Mouse (Mus musculus) heart, postnatal 0 days (tissue): ENCODE results near the gene Cnih3. TPM values are rescaled to one million over a fixed set of nuclear protein-coding genes. Genes with fewer than 3 reads are reported as not detected.

Source experiments
- ATAC-seq: fragments of 200-750 bp; cut with Nextera tagmentation; 2 replicates; pipeline ENCODE4 v1.8.0; 2017; ENCODE audit warnings: low read depth, moderate number of reproducible peaks, moderate library complexity; ENCODE audit not compliant: insufficient read depth
- DNase-seq: peaks from one replicate; pipeline ENCODE4 v3.0.0-alpha.2; 2016; ENCODE audit warnings: low spot score
- H3K27ac ChIP-seq: fragments of 300-500 bp; sonication (generic); 2 replicates; pipeline ENCODE4 v1.5.1; 2014; ENCODE audit warnings: low read depth, mild to moderate bottlenecking
- H3K27me3 ChIP-seq: fragments of 300-500 bp; sonication (generic); 2 replicates; pipeline ENCODE4 v1.6.1; 2014; ENCODE audit warnings: low read length, mixed read lengths; ENCODE audit not compliant: control insufficient read depth, insufficient read depth
- H3K36me3 ChIP-seq: fragments of 300-500 bp; sonication (generic); replicated peaks from 2 replicates; pipeline ENCODE4 v1.6.1; 2014; ENCODE audit warnings: low read length, mixed read lengths; ENCODE audit not compliant: control insufficient read depth, insufficient read depth
- H3K4me1 ChIP-seq: fragments of 300-500 bp; sonication (generic); 2 replicates; pipeline ENCODE4 v1.6.1; 2014; ENCODE audit warnings: antibody characterized with exemption; ENCODE audit not compliant: control insufficient read depth, insufficient read depth
- H3K4me2 ChIP-seq: fragments of 300-500 bp; sonication (generic); 2 replicates; pipeline ENCODE4 v1.6.1; 2014; ENCODE audit warnings: low read depth, mild to moderate bottlenecking, low read length, moderate library complexity
- H3K4me3 ChIP-seq: fragments of 300-500 bp; sonication (generic); 2 replicates; pipeline ENCODE4 v1.5.1; 2014; ENCODE audit warnings: low read depth, low read length
- H3K9ac ChIP-seq: fragments of 300-500 bp; sonication (generic); replicated peaks from 2 replicates; pipeline ENCODE4 v1.6.1; 2014; ENCODE audit warnings: low read depth, low read length, mixed read lengths
- H3K9me3 ChIP-seq: fragments of 300-500 bp; sonication (generic); replicated peaks from 2 replicates; pipeline ENCODE4 v1.6.1; 2016; ENCODE audit warnings: low read length; ENCODE audit not compliant: control insufficient read depth
- CTCF ChIP-seq: IDR thresholded peaks from 2 replicates; pipeline ENCODE4 v1.5.1; 2016; ENCODE audit warnings: antibody characterized with exemption, control low read depth, low read depth
- EP300 ChIP-seq: IDR thresholded peaks from 2 replicates; pipeline ENCODE4 v1.6.1; 2016; ENCODE audit warnings: antibody characterized with exemption, low read depth
- WGBS: fragments of 180-500 bp; shearing (Covaris S2); extraction: QIAGEN DNeasy Blood & Tissue Kit; methylation state at CpG from one replicate; pipeline ENCODE4 v1.1.7; 2014; 5-methylcytosine and 5-hydroxymethylcytosine counted together
- polyA plus RNA-seq: library from polyadenylated mRNA; unstranded; fragments of >200 nt; fragmentation: Nextera tagmentation; extraction: Ambion mirVana; gene quantifications from 2 replicates; pipeline ENCODE4 v1.2.1, GENCODE M21; 2015
- total RNA-seq: library from RNA; depleted of rRNA; stranded (reverse); fragments of >200 nt; gene quantifications from 2 replicates; pipeline ENCODE4 v1.2.3, GENCODE M21; 2014; ENCODE audit warnings: low replicate concordance

The Cnih3 gene
- total and polyA plus RNA-seq, 2 experiments from 2014 or later = not detected

GRCm38 (mm10) chr1:181426406-181426805, 74.0 kb downstream of the Cnih3 start:
- H3K4me3 ChIP-seq = no peak overlapping the region
- H3K9me3 ChIP-seq = no peaks in the 10 kb centered on the region
- no peaks in the 10 kb centered on the region for H3K36me3 ChIP-seq
- peaks cover 4% of the 10 kb centered on the region for H3K4me1 ChIP-seq
- no peak for TF ChIP-seq CTCF
- no peak overlapping the region for H3K4me2 ChIP-seq
- no peak overlapping the region for H3K9ac ChIP-seq
- no peak overlapping the region for H3K27ac ChIP-seq
- WGBS = 77% methylated on average over 5 of the region's 5 CpGs
- no peak for ATAC-seq
- no peak for DNase-seq
- H3K27me3 ChIP-seq = no peaks in the 10 kb centered on the region

DNA sequence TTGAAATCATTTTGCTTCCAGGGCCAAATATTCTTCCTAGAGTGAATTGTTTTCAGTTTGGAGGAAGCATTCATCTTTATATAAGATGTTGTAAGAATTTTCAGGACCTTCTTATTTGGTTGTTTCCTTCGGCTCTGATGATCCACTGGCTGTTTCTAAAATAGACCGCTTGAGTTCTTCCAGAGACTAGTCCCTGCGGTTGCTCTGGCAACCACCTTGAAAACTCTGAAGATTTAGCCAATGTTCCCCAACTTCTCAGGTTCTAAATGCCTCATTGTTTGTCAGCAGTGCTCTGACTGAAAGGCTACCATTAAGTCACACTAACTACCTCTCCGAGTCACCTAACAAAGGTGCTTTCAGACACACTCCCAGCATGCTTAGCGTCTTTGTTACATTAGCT, 80.8 kb downstream of the Cnih3 start:
- H3K9ac ChIP-seq = no peak overlapping the region
- no peaks in the 10 kb centered on the region for H3K36me3 ChIP-seq
- no peak overlapping the region for H3K27ac ChIP-seq
- DNase-seq (no peak), ATAC-seq (no peak)
- no peak overlapping the region for H3K4me2 ChIP-seq
- WGBS = 85% methylated on average over 5 of the region's 5 CpGs
- no peak overlapping the region for H3K4me3 ChIP-seq
- TF ChIP-seq EP300 (no peak), CTCF (no peak)
- no peaks in the 10 kb centered on the region for H3K9me3 ChIP-seq
- no peaks in the 10 kb centered on the region for H3K27me3 ChIP-seq
- H3K4me1 ChIP-seq = no peaks in the 10 kb centered on the region

DNA sequence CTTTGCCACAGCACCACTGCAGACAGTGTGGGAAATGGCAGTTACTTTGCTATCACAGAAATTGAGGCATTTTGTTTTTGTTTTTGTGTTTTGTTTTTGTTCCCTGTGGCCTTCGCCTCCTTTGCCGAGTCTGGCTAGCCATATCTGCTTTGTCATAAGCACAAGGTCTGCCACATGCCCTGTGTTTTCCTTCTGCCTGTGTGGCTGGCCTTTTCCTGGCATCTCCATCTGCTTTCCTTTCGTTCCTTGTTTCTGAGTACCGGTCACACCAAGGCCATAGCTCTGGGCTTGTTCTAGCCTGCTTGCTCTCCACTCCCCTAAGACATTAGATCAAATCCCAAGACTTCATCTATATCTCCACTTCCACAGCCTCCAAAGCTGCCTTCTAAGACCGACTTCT, 83.0 kb downstream of the Cnih3 start:
- ATAC-seq (no peak), DNase-seq (no peak)
- no peak overlapping the region for H3K27ac ChIP-seq
- no peak overlapping the region for H3K4me2 ChIP-seq
- no peaks in the 10 kb centered on the region for H3K36me3 ChIP-seq
- no peaks in the 10 kb centered on the region for H3K9me3 ChIP-seq
- WGBS = 43% methylated on average over 5 of the region's 5 CpGs
- H3K9ac ChIP-seq = no peak overlapping the region
- TF ChIP-seq EP300 = no peak
- TF ChIP-seq CTCF = no peak
- no peaks in the 10 kb centered on the region for H3K4me1 ChIP-seq
- H3K27me3 ChIP-seq = no peaks in the 10 kb centered on the region
- no peak overlapping the region for H3K4me3 ChIP-seq

DNA sequence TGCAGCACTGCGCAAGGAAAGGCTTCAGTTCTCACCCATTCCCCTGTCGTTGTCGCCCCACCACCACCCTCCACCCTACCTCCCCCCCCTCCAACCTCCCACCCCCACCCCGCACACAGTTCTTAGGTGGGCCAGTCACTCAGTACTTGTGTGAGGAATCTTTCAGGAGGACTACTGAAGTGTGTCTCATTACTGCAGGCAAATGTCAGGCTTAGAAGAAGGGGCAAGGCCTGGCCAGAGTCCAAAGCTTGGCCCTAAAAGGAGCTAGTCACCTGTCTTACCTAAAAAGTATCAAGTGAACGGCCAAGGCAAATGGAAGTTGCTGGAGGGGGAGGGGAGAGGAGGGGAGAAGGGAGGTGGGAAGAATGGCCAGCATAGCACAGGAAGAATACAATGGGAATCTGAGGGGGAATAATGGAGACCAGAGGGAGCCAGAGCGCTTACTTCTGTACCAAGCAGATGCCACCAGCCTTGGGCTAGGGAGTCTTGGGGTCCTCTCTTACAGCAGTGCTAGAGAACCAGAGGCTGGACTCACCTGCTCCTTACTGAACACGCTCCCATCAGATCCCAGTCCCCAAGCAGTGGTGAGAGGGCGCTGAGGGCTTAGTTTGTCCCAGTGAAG, 88.7 kb downstream of the Cnih3 start:
- ATAC-seq = no peak
- no peaks in the 10 kb centered on the region for H3K27me3 ChIP-seq
- H3K4me3 ChIP-seq = no peak overlapping the region
- WGBS = 68% methylated on average over 8 of the region's 8 CpGs
- no peak overlapping the region for H3K27ac ChIP-seq
- peaks cover 20% of the 10 kb centered on the region for H3K4me1 ChIP-seq
- no peak overlapping the region for H3K9ac ChIP-seq
- no peak for DNase-seq
- H3K4me2 ChIP-seq = no peak overlapping the region
- no peaks in the 10 kb centered on the region for H3K9me3 ChIP-seq
- TF ChIP-seq CTCF = no peak
- TF ChIP-seq EP300 = no peak
- H3K36me3 ChIP-seq = no peaks in the 10 kb centered on the region

DNA sequence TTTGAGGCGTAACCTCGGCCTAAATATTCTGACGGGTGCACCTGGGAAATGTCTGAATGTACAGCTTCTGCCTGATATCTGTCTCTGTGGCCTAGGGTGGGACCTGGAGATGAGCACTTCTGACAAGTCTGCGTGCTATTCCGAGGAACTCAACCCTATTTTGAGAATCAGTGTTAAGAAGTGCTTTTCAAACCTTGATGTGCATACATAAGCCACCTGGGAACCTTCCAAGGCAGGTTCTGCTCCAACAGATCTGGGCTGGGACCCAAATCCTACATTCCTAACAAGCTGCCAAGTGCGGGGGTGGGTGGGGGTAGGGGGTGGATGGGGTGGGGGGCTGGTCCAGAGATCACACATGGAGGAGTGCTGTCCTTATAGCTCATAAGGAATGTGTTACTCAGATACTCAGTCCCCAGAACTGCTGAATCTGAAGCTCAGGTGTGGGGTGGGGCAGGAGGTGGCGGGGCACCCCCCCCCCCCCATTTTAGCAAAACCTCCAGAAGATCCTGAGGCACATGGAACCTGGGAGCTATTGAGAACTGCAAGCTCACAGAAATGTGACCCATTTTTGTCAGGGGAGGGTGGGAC, 89.3 kb downstream of the Cnih3 start:
- Histone ChIP-seq H3K9me3 (no peaks in the 10 kb centered on the region), H3K4me2 (no peak overlapping the region), H3K27me3 (no peaks in the 10 kb centered on the region), H3K36me3 (no peaks in the 10 kb centered on the region), H3K4me3 (no peak overlapping the region), H3K9ac (no peak overlapping the region), H3K27ac (no peak overlapping the region), H3K4me1 (peaks cover 27% of the 10 kb centered on the region)
- WGBS = 47% methylated on average over 7 of the region's 7 CpGs
- no peak for DNase-seq
- ATAC-seq = no peak; the same call in 1 of the 2 replicates
- no peak for TF ChIP-seq EP300
- no peak for TF ChIP-seq CTCF

GRCm38 (mm10) chr1:181445041-181445440, 92.6 kb downstream of the Cnih3 start:
- Histone ChIP-seq H3K4me3 (no peak overlapping the region), H3K27me3 (no peaks in the 10 kb centered on the region), H3K36me3 (no peaks in the 10 kb centered on the region), H3K9me3 (no peaks in the 10 kb centered on the region), H3K27ac (no peak overlapping the region), H3K4me2 (no peak overlapping the region), H3K9ac (no peak overlapping the region), H3K4me1 (peaks cover 43% of the 10 kb centered on the region)
- ATAC-seq (no peak), DNase-seq (no peak)
- 85% methylated on average over 5 of the region's 5 CpGs for WGBS
- TF ChIP-seq EP300 (no peak), CTCF (no peak)
